Mouse (Mus musculus): ENCODE results near the gene Trpm6. TPM values are rescaled to one million over a fixed set of nuclear protein-coding genes. Genes with fewer than 3 reads are reported as not detected.

Trpm6 gene
- total and polyA plus RNA-seq, 3 experiments = 0.05 TPM; not detected in 2

DNA sequence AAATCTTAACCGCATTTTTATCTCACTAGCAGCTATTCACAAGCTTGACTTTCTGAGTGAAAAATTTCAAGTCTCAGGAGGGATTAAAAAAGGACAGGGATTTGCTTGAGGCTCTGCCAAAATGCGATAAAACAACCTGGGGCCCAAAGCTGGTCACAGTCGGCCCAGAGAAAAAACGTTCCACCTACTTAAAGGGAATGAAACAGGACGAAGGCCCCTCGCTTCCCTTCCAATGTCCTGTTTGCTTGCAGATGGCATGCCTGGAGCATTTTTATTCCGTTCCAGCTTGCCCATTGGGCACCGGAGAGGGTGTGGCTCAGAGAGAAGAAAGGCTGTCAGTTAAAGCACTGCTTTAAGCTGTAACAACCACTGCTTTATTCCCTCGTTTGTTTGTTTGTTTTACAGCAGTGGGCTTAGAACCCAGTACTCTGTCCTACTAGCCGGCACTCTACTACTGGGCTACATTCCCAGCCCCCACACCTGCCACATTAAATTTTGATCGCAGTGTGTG, 139.4 kb downstream of the Trpm6 start:
- Histone ChIP-seq H3K27me3 (ENCODE audit: insufficient read depth, low read length) (no peaks in the 10 kb centered on the region), H3K9me3 (replicated peaks) (no peaks in the 10 kb centered on the region), H3K4me3 (ENCODE audit: low read depth, low read length) (no peak overlapping the region), H3K4me1 (ENCODE audit: insufficient read depth, low read depth, low read length) (no peaks in the 10 kb centered on the region), H3K36me3 (replicated peaks) (no peaks in the 10 kb centered on the region)
- ATAC-seq (ENCODE audit: extremely low read depth, insufficient number of reproducible peaks, low FRiP score, poor library complexity, severe bottlenecking) = no peak
- no peak for DNase-seq (ENCODE audit: low spot score)
- TF ChIP-seq GATA2 (IDR thresholded peaks at IDR 0.05; ENCODE audit: borderline replicate concordance, low read depth, low read length) (no peak), GATA1 (IDR thresholded peaks at IDR 0.05; ENCODE audit: borderline replicate concordance, low read length) (no peak), TAL1 (conservative IDR thresholded peaks at IDR 0.05; ENCODE audit: low read depth, low read length) (no peak), POLR2AphosphoS5 (IDR thresholded peaks at IDR 0.05; ENCODE audit: insufficient replicate concordance, low read depth, low read length) (no peak), CTCF (IDR thresholded peaks at IDR 0.05; ENCODE audit: low read depth, low read length) (no peak)

DNA sequence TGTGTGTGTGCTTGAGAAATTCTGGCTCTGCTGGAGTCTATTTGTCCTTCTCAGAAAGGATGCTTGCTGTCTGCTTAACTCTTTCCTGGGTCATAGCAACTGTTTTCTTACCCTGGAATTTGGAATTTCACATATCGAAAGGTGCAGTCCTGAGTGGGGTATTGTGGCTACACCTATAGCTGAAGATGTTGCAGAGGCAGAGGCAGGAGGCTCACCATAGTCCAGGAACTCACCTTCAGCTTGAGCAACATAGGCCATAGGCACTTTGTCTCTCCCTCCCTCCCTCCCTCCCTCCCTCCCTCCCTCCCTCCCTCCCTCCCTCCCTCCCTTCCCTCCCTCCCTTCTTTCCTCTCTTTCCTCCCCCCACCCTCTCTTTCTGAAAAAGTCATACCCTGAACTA, 139.8 kb downstream of the Trpm6 start:
- H3K36me3 ChIP-seq (replicated peaks) = no peaks in the 10 kb centered on the region
- no peak overlapping the region for H3K4me3 ChIP-seq (ENCODE audit: low read depth, low read length)
- H3K4me1 ChIP-seq (ENCODE audit: insufficient read depth, low read depth, low read length) = no peaks in the 10 kb centered on the region
- H3K9me3 ChIP-seq (replicated peaks) = no peaks in the 10 kb centered on the region
- no peak for DNase-seq (ENCODE audit: low spot score)
- no peaks in the 10 kb centered on the region for H3K27me3 ChIP-seq (ENCODE audit: insufficient read depth, low read length)
- TF ChIP-seq POLR2AphosphoS5 (IDR thresholded peaks at IDR 0.05; ENCODE audit: insufficient replicate concordance, low read depth, low read length) (no peak), GATA2 (IDR thresholded peaks at IDR 0.05; ENCODE audit: borderline replicate concordance, low read depth, low read length) (no peak), TAL1 (conservative IDR thresholded peaks at IDR 0.05; ENCODE audit: low read depth, low read length) (no peak), GATA1 (IDR thresholded peaks at IDR 0.05; ENCODE audit: borderline replicate concordance, low read length) (no peak), CTCF (IDR thresholded peaks at IDR 0.05; ENCODE audit: low read depth, low read length) (no peak)
- ATAC-seq (ENCODE audit: extremely low read depth, insufficient number of reproducible peaks, low FRiP score, poor library complexity, severe bottlenecking) = no peak

DNA sequence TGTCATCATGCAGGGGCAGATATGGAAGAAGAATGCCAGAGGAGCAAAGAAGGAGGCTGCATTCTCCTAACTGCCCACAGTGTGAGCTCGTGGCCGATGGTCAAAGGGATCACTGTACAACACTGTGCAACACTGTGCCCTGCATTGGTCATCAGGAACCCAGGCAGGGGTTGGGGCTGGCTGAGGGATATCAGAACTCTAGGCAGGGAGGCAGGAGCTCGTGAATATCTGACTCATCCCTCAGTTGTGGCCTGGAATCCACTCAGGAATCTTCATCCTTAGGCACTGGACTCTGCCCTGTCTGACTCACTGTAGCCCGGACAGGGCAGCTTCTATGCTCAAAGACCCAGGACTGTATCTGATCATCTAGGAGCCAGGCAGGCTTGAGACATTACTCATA, 140.4 kb downstream of the Trpm6 start:
- TF ChIP-seq GATA2 (IDR thresholded peaks at IDR 0.05; ENCODE audit: borderline replicate concordance, low read depth, low read length) (no peak), POLR2AphosphoS5 (IDR thresholded peaks at IDR 0.05; ENCODE audit: insufficient replicate concordance, low read depth, low read length) (no peak), GATA1 (IDR thresholded peaks at IDR 0.05; ENCODE audit: borderline replicate concordance, low read length) (no peak), CTCF (IDR thresholded peaks at IDR 0.05; ENCODE audit: low read depth, low read length) (no peak), TAL1 (conservative IDR thresholded peaks at IDR 0.05; ENCODE audit: low read depth, low read length) (no peak)
- Histone ChIP-seq H3K4me1 (ENCODE audit: insufficient read depth, low read depth, low read length) (no peaks in the 10 kb centered on the region), H3K4me3 (ENCODE audit: low read depth, low read length) (no peak overlapping the region), H3K9me3 (replicated peaks) (no peaks in the 10 kb centered on the region), H3K27me3 (ENCODE audit: insufficient read depth, low read length) (no peaks in the 10 kb centered on the region), H3K36me3 (replicated peaks) (no peaks in the 10 kb centered on the region)
- no peak for DNase-seq (ENCODE audit: low spot score)
- ATAC-seq (ENCODE audit: extremely low read depth, insufficient number of reproducible peaks, low FRiP score, poor library complexity, severe bottlenecking) = no peak

- no peaks in the 10 kb centered on the region for H3K36me3 ChIP-seq (replicated peaks)
These were observed 148.5 kb downstream of the Trpm6 start for GRCm38 (mm10) chr19:18898238-18898637.

GRCm38 (mm10) chr19:18902041-18902693, 152.4 kb downstream of the Trpm6 start:
- Histone ChIP-seq H3K4me1 (ENCODE audit: insufficient read depth, low read depth, low read length) (no peaks in the 10 kb centered on the region), H3K36me3 (replicated peaks) (no peaks in the 10 kb centered on the region), H3K4me3 (ENCODE audit: low read depth, low read length) (no peak overlapping the region), H3K9me3 (replicated peaks) (no peaks in the 10 kb centered on the region), H3K27me3 (ENCODE audit: insufficient read depth, low read length) (no peaks in the 10 kb centered on the region)
- ATAC-seq (ENCODE audit: extremely low read depth, insufficient number of reproducible peaks, low FRiP score, poor library complexity, severe bottlenecking) (no peak), DNase-seq (ENCODE audit: low spot score) (no peak)
- no peak for TF ChIP-seq CTCF (IDR thresholded peaks at IDR 0.05; ENCODE audit: low read depth, low read length)
- no peak for TF ChIP-seq POLR2AphosphoS5 (IDR thresholded peaks at IDR 0.05; ENCODE audit: insufficient replicate concordance, low read depth, low read length)
- no peak for TF ChIP-seq TAL1 (conservative IDR thresholded peaks at IDR 0.05; ENCODE audit: low read depth, low read length)
- no peak for TF ChIP-seq GATA2 (IDR thresholded peaks at IDR 0.05; ENCODE audit: borderline replicate concordance, low read depth, low read length)
- TF ChIP-seq GATA1 (IDR thresholded peaks at IDR 0.05; ENCODE audit: borderline replicate concordance, low read length) = no peak

More at GRCm38 (mm10) chr19:18898238-18898637, 148.5 kb downstream of the Trpm6 start:
- ATAC-seq (ENCODE audit: extremely low read depth, insufficient number of reproducible peaks, low FRiP score, poor library complexity, severe bottlenecking) = no peak
- no peaks in the 10 kb centered on the region for H3K27me3 ChIP-seq (ENCODE audit: insufficient read depth, low read length)
- H3K4me3 ChIP-seq (ENCODE audit: low read depth, low read length) = no peak overlapping the region
- no peaks in the 10 kb centered on the region for H3K4me1 ChIP-seq (ENCODE audit: insufficient read depth, low read depth, low read length)
- H3K9me3 ChIP-seq (replicated peaks) = no peaks in the 10 kb centered on the region
- DNase-seq (ENCODE audit: low spot score) = no peak
- TF ChIP-seq POLR2AphosphoS5 (IDR thresholded peaks at IDR 0.05; ENCODE audit: insufficient replicate concordance, low read depth, low read length) = no peak
- no peak for TF ChIP-seq TAL1 (conservative IDR thresholded peaks at IDR 0.05; ENCODE audit: low read depth, low read length)
- TF ChIP-seq GATA1 (IDR thresholded peaks at IDR 0.05; ENCODE audit: borderline replicate concordance, low read length) = no peak
- TF ChIP-seq CTCF (IDR thresholded peaks at IDR 0.05; ENCODE audit: low read depth, low read length) = no peak
- TF ChIP-seq GATA2 (IDR thresholded peaks at IDR 0.05; ENCODE audit: borderline replicate concordance, low read depth, low read length) = no peak

GRCm38 (mm10) chr19:18902694-18903067, 152.9 kb downstream of the Trpm6 start:
- no peaks in the 10 kb centered on the region for H3K9me3 ChIP-seq (replicated peaks)
- H3K36me3 ChIP-seq (replicated peaks) = no peaks in the 10 kb centered on the region
- TF ChIP-seq GATA1 (IDR thresholded peaks at IDR 0.05; ENCODE audit: borderline replicate concordance, low read length) (no peak), TAL1 (conservative IDR thresholded peaks at IDR 0.05; ENCODE audit: low read depth, low read length) (no peak), POLR2AphosphoS5 (IDR thresholded peaks at IDR 0.05; ENCODE audit: insufficient replicate concordance, low read depth, low read length) (no peak), GATA2 (IDR thresholded peaks at IDR 0.05; ENCODE audit: borderline replicate concordance, low read depth, low read length) (no peak)
- no peak for ATAC-seq (ENCODE audit: extremely low read depth, insufficient number of reproducible peaks, low FRiP score, poor library complexity, severe bottlenecking)
- no peaks in the 10 kb centered on the region for H3K4me1 ChIP-seq (ENCODE audit: insufficient read depth, low read depth, low read length)
- no peak overlapping the region for H3K4me3 ChIP-seq (ENCODE audit: low read depth, low read length)
- DNase-seq (ENCODE audit: low spot score) = no peak
- H3K27me3 ChIP-seq (ENCODE audit: insufficient read depth, low read length) = no peaks in the 10 kb centered on the region
